Mouse (Mus musculus): ENCODE results near the gene Slfn8. TPM values are rescaled to one million over a fixed set of nuclear protein-coding genes. Genes with fewer than 3 reads are reported as not detected.
"Not testable (repeated sequence)": the region's sequence is repeated elsewhere in the genome, so short reads cannot be mapped to it uniquely, and the experiment has no call there.

Slfn8 gene
- 0.31 and 0.47 TPM in 2 replicates for polyA plus RNA-seq (2012; rRNA removed)

DNA sequence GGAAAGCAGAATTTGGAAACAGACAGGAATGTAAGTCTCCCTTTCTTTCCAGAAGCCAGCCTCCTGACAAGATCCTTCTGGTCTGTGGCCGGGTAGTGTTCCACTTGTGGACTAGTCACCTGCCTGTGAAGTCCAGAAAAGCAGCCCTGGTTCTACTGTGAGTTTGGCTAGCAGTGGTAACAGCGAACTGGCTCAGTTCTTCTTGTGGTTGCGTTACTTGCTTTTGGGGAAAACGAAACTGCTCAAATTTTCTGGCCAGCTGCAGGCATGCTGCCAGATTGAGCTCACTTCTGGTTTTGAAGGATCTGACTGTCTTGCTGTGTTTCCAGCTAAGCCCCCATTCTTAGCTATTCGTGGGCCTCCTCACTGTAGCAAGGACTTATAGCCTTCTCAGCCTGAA, at the start of gene Slfn8:
Gene Slfn8, minus strand, starts transcription at position 190 of the 400 bp plus-strand sequence.
- 51% methylated on average over 5 of the region's 5 CpGs for WGBS
- DNase-seq (ENCODE audit: low read depth, low spot score) = no peak

DNA sequence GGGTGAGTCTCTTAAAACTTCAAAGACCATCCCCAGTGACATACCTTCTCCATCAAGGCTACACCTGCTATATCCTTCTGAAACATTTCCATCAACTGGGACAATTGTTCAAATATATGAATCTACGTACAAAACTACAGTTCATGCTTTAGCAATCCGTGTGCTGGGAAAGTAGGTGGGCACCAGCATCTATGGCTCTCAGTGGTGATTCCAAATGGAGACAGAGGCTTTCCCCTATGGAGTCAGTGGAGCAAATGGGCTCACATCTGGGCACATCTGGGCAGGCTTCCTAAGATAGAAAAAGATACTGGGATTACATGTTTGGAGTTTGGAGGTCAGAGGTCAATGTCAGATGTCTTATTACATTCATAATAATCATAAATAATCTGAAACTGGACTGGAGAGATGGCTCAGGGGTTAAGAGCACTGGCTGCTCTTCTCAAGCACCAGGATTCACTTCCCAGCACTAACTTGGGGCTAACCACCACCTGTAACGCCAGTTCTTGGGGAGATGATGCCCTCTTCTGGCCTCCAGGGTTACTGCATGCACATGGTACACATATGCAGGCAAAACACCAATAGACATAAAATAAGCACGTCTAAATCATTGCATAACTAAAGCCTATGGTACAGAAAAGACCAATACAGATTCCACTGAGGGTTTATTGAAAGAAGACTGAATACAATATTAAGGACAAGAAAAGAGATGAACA, 47.5 kb upstream of the Slfn8 start:
- WGBS = 71% methylated on average over 4 of the region's 4 CpGs
- DNase-seq (ENCODE audit: low read depth, low spot score) = no peak

DNA sequence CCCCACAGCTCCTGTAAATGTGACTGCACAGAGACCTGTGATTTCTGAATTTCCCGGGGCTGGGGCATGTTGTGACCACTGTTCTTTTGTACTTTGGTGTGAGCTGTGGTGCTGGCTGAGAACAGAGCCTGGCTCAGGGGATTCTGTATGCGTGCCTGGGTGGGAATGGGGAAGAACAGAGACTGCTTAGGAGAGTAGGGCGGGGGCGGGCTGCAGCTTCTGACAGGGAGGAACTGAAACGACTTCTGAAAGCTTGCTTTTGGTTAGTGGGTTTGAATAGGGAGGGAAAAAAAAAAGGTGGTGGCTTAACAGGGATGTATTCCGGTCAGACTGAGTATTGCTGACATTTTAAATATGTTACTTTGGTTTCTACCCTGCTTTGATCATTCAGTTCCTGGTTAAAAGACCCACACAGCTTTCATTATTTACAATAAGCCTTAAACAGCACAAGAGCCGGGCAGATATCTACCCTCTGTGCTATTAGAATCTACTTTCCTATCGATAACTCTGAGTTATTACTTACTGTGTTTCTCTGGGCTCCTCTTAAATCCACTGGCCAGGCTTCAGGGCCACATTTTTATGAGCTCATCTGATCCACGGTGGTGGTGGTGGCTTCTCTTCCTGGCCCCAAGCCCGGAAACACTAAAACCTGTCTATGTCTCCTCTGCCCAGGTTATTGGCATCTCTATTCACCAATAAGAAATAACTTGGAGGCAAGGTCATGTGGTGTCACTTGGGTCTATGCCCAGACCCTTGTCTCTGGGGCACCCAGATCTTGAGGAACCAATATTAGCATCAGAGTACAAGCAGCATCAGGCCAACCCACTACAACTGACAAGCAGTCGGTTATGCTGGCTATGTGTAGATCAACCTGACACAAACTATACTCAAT, 46.3 kb upstream of the Slfn8 start:
- DNase-seq (ENCODE audit: low read depth, low spot score) = no peak
- WGBS = 35% methylated on average over 11 of the region's 11 CpGs

- WGBS = 42% methylated on average over 6 of the region's 6 CpGs
- no peak for DNase-seq (ENCODE audit: low read depth, low spot score)
Observed at GRCm38 (mm10) chr11:83065441-83066344, 45.1 kb upstream of the Slfn8 start.

DNA sequence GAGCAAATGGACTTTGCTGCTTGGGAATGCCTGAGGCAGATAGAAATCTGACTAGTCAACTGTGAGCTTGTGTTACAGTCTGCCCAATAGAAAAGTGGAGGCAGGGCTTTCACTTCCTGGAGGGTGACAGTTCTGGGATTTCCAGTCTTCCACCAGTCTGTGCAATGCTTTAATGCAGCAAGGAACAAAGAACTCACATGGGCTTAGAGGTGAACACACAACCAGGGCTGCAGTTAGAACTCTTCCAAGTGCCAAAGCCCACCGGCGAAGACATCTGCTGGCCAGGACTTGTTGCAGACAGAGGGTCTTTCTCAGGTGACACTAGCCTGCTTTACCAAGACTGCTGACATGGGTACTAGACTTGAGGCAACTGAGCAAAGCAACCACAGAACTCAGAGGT, 44.3 kb upstream of the Slfn8 start, which contains the start of gene Slfn2:
Gene Slfn2, plus strand, starts transcription at position 167 of the 400 bp plus-strand sequence.
- WGBS = 74% methylated on average over 2 of the region's 2 CpGs
- no peak for DNase-seq (ENCODE audit: low read depth, low spot score)

GRCm38 (mm10) chr11:83063941-83064349, 43.3 kb upstream of the Slfn8 start:
- DNase-seq (ENCODE audit: low read depth, low spot score) = no peak
- WGBS = 57% methylated on average over 3 of the region's 3 CpGs

DNA sequence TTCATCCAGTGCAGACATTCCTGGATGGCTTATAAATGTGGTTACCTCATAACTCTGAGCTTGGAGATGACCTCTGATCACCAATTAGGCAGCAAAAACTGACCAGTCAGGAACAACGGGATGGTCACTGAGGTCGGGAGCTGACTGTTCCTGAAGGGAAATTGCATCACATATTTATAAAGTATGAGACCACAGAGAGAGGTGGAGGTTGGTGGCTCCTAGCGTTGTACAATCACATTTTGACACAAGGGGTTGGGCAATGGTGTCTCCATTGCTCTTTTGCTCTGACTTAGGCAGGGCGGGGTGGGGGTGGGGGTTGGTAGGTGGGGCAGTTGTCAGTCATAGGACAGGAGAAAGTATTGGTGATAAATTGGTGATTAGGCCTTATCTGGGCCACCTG, 42.5 kb upstream of the Slfn8 start:
- WGBS = 52% methylated on average over 4 of the region's 4 CpGs
- DNase-seq (ENCODE audit: low read depth, low spot score) = no peak

GRCm38 (mm10) chr11:83061806-83062205, 41.2 kb upstream of the Slfn8 start:
- WGBS = 72% methylated on average over 7 of the region's 7 CpGs
- DNase-seq (ENCODE audit: low read depth, low spot score) = no peak

- 73% methylated on average over 5 of the region's 5 CpGs for WGBS
- DNase-seq (ENCODE audit: low read depth, low spot score) = no peak
Observed at GRCm38 (mm10) chr11:83060412-83061020, 39.9 kb upstream of the Slfn8 start.

DNA sequence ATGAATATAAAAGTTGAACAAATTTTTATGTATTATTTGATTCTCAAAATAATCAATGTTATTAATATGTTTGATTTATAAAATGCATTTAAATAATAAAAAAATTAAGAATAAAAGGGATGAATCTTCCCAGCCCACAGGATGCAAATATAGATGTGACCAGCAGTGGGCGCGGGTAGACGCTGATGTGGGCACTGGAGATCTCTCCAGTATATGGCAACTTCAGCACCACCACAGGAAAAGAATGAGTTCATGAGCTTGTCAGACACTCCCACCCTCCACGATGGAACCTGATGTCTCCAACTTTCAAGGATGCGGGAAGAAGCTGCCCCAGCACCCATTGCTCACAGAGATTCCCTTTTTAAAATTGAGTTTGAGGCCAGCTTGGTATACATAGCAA, 37.3 kb upstream of the Slfn8 start:
- DNase-seq (ENCODE audit: low read depth, low spot score) = no peak

GRCm38 (mm10) chr11:83045642-83046041, 25.0 kb upstream of the Slfn8 start:
- 76% methylated on average over 3 of the region's 3 CpGs for WGBS
- DNase-seq (ENCODE audit: low read depth, low spot score) = no peak

More for the DNA sequence above, 37.3 kb upstream of the Slfn8 start:
- WGBS = 5% methylated on average over 5 of the region's 5 CpGs

DNA sequence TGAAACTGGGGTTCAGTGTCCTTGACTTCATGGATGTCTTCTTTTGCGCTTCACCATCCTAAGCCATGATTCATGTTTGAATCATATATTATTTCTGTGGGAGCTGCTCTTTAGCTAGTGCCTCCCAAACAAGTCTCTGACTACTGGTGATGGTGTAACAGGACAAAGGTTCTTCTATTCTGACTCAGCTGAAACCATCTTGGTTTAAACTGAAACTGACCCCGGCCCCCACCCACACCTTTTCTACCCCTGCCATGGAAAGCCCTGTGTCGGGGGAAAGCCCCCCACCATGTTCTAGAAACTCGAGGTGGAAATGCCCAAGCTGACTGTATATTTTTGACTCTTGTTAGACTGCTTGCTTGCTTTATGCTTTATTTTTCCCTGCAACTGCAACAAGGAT, 23.3 kb upstream of the Slfn8 start:
- WGBS = 71% methylated on average over 4 of the region's 4 CpGs
- no peak for DNase-seq (ENCODE audit: low read depth, low spot score)

GRCm38 (mm10) chr11:83041000-83041399, 20.4 kb upstream of the Slfn8 start:
- no peak for DNase-seq (ENCODE audit: low read depth, low spot score)

DNA sequence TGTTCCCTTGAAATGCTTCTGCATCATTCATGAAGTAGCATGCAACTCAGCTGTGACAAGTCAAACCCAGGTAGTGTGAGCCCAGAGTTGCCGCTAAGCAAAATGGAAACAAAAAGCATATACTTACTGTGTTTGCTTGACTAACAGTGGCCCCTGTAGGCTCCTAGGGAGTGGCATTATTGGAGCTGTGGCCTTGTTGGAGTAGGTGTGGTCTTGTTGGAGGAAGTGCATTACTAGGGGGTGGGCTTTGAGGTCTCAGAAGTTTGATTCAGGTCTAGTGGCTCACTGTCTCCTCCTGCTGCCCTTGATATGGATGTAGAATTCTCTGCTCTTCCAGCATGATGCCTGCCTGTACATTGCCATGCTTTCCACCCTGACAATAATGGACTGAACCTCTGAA, 19.7 kb upstream of the Slfn8 start:
- WGBS = 10% methylated on average over 1 of the region's 1 CpGs
- DNase-seq (ENCODE audit: low read depth, low spot score) = no peak

GRCm38 (mm10) chr11:83039796-83040195, 19.2 kb upstream of the Slfn8 start:
- no peak for DNase-seq (ENCODE audit: low read depth, low spot score)
- 13% methylated on average over 19 of the region's 19 CpGs for WGBS

DNA sequence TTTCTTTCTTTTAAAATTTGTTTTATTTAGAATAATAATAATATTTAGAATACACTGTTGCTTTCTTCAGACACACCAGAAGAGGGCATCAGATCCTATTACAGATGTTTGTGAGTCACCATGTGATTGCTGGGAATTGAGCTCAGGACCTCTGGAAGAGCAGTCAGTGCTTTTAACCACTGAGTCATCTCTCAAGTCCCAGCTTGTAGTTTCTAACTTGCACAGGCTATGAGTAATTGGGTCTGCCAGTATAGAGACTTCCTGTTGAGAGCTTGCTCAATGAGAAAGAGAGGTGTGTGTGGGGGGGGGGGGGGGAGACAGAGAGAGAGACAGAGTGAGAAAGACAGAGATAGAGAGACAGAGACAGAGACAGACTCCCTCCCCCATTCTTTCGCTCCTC, 18.5 kb upstream of the Slfn8 start:
- 92% methylated on average over 1 of the region's 1 CpGs for WGBS

GRCm38 (mm10) chr11:83038686-83039085, 18.1 kb upstream of the Slfn8 start:
- not testable (repeated sequence) for DNase-seq (ENCODE audit: low read depth, low spot score)
- WGBS = 82% methylated on average over 3 of the region's 3 CpGs

More for the DNA sequence above, 18.5 kb upstream of the Slfn8 start:
- DNase-seq (ENCODE audit: low read depth, low spot score) = no peak

GRCm38 (mm10) chr11:83019561-83020519, 770 bp downstream of the Slfn8 start:
- not testable (repeated sequence) for DNase-seq (ENCODE audit: low read depth, low spot score)
- WGBS = 72% methylated on average over 18 of the region's 18 CpGs
